Mouse (Mus musculus) erythroblast, embryonic 14.5 days (primary cell): ENCODE measurements around the gene Arl4a. TPM values are rescaled to one million over a fixed set of nuclear protein-coding genes. Genes with fewer than 3 reads are reported as not detected.

Experiments used
- H3K27me3 ChIP-seq: 2 replicates; pipeline ENCODE4 v1.6.1; 2012; ENCODE audit warnings: inconsistent platforms; ENCODE audit not compliant: control insufficient read depth
- H3K36me3 ChIP-seq: 2 replicates; pipeline ENCODE4 v1.6.1; 2012; ENCODE audit warnings: mild to moderate bottlenecking, inconsistent platforms; ENCODE audit not compliant: control insufficient read depth
- H3K4me1 ChIP-seq: 2 replicates; pipeline ENCODE4 v1.6.1; 2012; ENCODE audit warnings: inconsistent platforms; ENCODE audit not compliant: control insufficient read depth
- H3K4me3 ChIP-seq: replicated peaks from 2 replicates; pipeline ENCODE3; 2012; ENCODE audit warnings: moderate library complexity, mild to moderate bottlenecking, inconsistent platforms
- H3K9me3 ChIP-seq: 2 replicates; pipeline ENCODE4 v1.6.1; 2012; ENCODE audit warnings: low read length, inconsistent platforms, mixed read lengths; ENCODE audit not compliant: control insufficient read depth
- GATA1 ChIP-seq: IDR thresholded peaks from 2 replicates; pipeline ENCODE4 v1.6.1; 2012; ENCODE audit warnings: low read length, inconsistent platforms, mixed read lengths
- TAL1 ChIP-seq: IDR thresholded peaks from 3 replicates; pipeline ENCODE4 v1.6.1; 2012; ENCODE audit warnings: low read length, inconsistent platforms, mixed read lengths
- polyA plus RNA-seq: library from polyadenylated mRNA; stranded (reverse); fragments of >175 nt; gene quantifications from 2 replicates; pipeline ENCODE4 v1.2.3, GENCODE M21; 2012

Gene Arl4a
- polyA plus RNA-seq, 1 experiment: 50.8 TPM

- H3K4me3 ChIP-seq: no peak overlapping the region
Measured at GRCm38 (mm10) chr12:39977996-39978590, 59.7 kb downstream of the Arl4a start.

GRCm38 (mm10) chr12:39976426-39976825 is 61.4 kb downstream of the Arl4a start:
- no peaks in the 10 kb centered on the region for H3K27me3 ChIP-seq
- TF ChIP-seq TAL1 (no peak), GATA1 (no peak)

More at GRCm38 (mm10) chr12:39977996-39978590, 59.7 kb downstream of the Arl4a start:
- Histone ChIP-seq H3K9me3 (no peaks in the 10 kb centered on the region), H3K27me3 (no peaks in the 10 kb centered on the region), H3K36me3 (no peaks in the 10 kb centered on the region), H3K4me1 (peaks cover 6% of the 10 kb centered on the region)
- TF ChIP-seq GATA1: no peak
- TF ChIP-seq TAL1: no peak

GRCm38 (mm10) chr12:39975829-39976340 is 61.9 kb downstream of the Arl4a start:
- Histone ChIP-seq H3K4me3 (no peak overlapping the region), H3K9me3 (no peaks in the 10 kb centered on the region), H3K4me1 (peaks cover 6% of the 10 kb centered on the region), H3K27me3 (no peaks in the 10 kb centered on the region), H3K36me3 (no peaks in the 10 kb centered on the region)
- no peak for TF ChIP-seq GATA1
- no peak for TF ChIP-seq TAL1

More at GRCm38 (mm10) chr12:39976426-39976825, 61.4 kb downstream of the Arl4a start:
- H3K9me3 ChIP-seq: no peaks in the 10 kb centered on the region
- H3K4me1 ChIP-seq: peaks cover 6% of the 10 kb centered on the region
- no peak overlapping the region for H3K4me3 ChIP-seq
- no peaks in the 10 kb centered on the region for H3K36me3 ChIP-seq

GRCm38 (mm10) chr12:39974977-39975583 is 62.7 kb downstream of the Arl4a start:
- no peaks in the 10 kb centered on the region for H3K27me3 ChIP-seq
- H3K36me3 ChIP-seq: no peaks in the 10 kb centered on the region
- TF ChIP-seq TAL1: no peak
- TF ChIP-seq GATA1: no peak
- no peak overlapping the region for H3K4me3 ChIP-seq
- H3K4me1 ChIP-seq: peaks cover 6% of the 10 kb centered on the region
- H3K9me3 ChIP-seq: no peaks in the 10 kb centered on the region

GRCm38 (mm10) chr12:39974273-39974672 is 63.6 kb downstream of the Arl4a start:
- H3K4me1 ChIP-seq: peaks cover 6% of the 10 kb centered on the region
- H3K36me3 ChIP-seq: no peaks in the 10 kb centered on the region
- no peaks in the 10 kb centered on the region for H3K9me3 ChIP-seq
- no peak overlapping the region for H3K4me3 ChIP-seq
- no peaks in the 10 kb centered on the region for H3K27me3 ChIP-seq
- TF ChIP-seq TAL1 (no peak), GATA1 (no peak)

GRCm38 (mm10) chr12:39969500-39969899 is 68.3 kb downstream of the Arl4a start:
- TF ChIP-seq GATA1 (no peak), TAL1 (no peak)
- Histone ChIP-seq H3K9me3 (no peaks in the 10 kb centered on the region), H3K36me3 (no peaks in the 10 kb centered on the region), H3K4me3 (no peak overlapping the region), H3K27me3 (no peaks in the 10 kb centered on the region), H3K4me1 (no peaks in the 10 kb centered on the region)

GRCm38 (mm10) chr12:39968109-39968508 is 69.7 kb downstream of the Arl4a start:
- H3K27me3 ChIP-seq: no peaks in the 10 kb centered on the region
- no peaks in the 10 kb centered on the region for H3K9me3 ChIP-seq
- TF ChIP-seq TAL1 (no peak), GATA1 (no peak)
- no peak overlapping the region for H3K4me3 ChIP-seq
- no peaks in the 10 kb centered on the region for H3K36me3 ChIP-seq
- H3K4me1 ChIP-seq: no peaks in the 10 kb centered on the region

GRCm38 (mm10) chr12:39959166-39959565 is 78.7 kb downstream of the Arl4a start:
- TF ChIP-seq TAL1: no peak
- no peak for TF ChIP-seq GATA1
- H3K4me1 ChIP-seq: no peaks in the 10 kb centered on the region
- H3K9me3 ChIP-seq: no peaks in the 10 kb centered on the region; the same call in 1 of the 2 replicates
- no peaks in the 10 kb centered on the region for H3K27me3 ChIP-seq
- H3K36me3 ChIP-seq: no peaks in the 10 kb centered on the region
- no peak overlapping the region for H3K4me3 ChIP-seq

- H3K27me3 ChIP-seq: no peaks in the 10 kb centered on the region
- TF ChIP-seq TAL1: no peak
- no peak for TF ChIP-seq GATA1
- no peaks in the 10 kb centered on the region; the same call in 1 of the 2 replicates for H3K9me3 ChIP-seq
- no peaks in the 10 kb centered on the region for H3K4me1 ChIP-seq
- H3K4me3 ChIP-seq: no peak overlapping the region
- no peaks in the 10 kb centered on the region for H3K36me3 ChIP-seq
Measured at GRCm38 (mm10) chr12:39957931-39958671, 79.7 kb downstream of the Arl4a start.
